Mouse (Mus musculus): ENCODE data around the gene Pex7. TPM values are rescaled to one million over a fixed set of nuclear protein-coding genes. Genes with fewer than 3 reads are reported as not detected.

Pex7 gene
- total and polyA plus RNA-seq, 3 experiments = 15.8 to 22.1 TPM; not detected in 1

GRCm38 (mm10) chr10:19850998-19851691, 56.3 kb downstream of the Pex7 start, which contains the start of gene Slc35d3:
Gene Slc35d3 (minus strand): TSS chr10:19851459.
- TF ChIP-seq ZNF384 (IDR thresholded peaks at IDR 0.05; ENCODE audit: low read depth, low read length) = no peak
- TF ChIP-seq MEF2A (IDR thresholded peaks at IDR 0.05; ENCODE audit: extremely low read depth, insufficient replicate concordance, low read depth, low read length, poor library complexity, severe bottlenecking) = no peak
- no peak for TF ChIP-seq ZC3H11A (IDR thresholded peaks at IDR 0.05; ENCODE audit: low read depth, low read length)
- TF ChIP-seq USF2 (IDR thresholded peaks at IDR 0.05; ENCODE audit: borderline replicate concordance in 1 of 2, insufficient read depth in 1 of 2, low read depth in 1 of 2, low read length in 2 of 2) = no peak
- no peak for TF ChIP-seq RCOR1 (IDR thresholded peaks at IDR 0.05; ENCODE audit: low read depth, low read length)
- TF ChIP-seq ZMIZ1 (IDR thresholded peaks at IDR 0.05; ENCODE audit: low read depth, low read length) = no peak
- no peak for TF ChIP-seq GATA1 (IDR thresholded peaks at IDR 0.05; ENCODE audit: low read depth, low read length)
- TF ChIP-seq EP300 (IDR thresholded peaks at IDR 0.05; ENCODE audit: low read depth in 1 of 2, low read length in 2 of 2) = no peak
- no peak for TF ChIP-seq POLR2A (IDR thresholded peaks at IDR 0.05; ENCODE audit: control insufficient read depth in 1 of 2, insufficient read depth in 1 of 2, low read depth in 1 of 2, low read length in 2 of 2, poor library complexity in 1 of 2)
- no peaks in the 10 kb centered on the region for H3K79me2 ChIP-seq (ENCODE audit: control insufficient read depth, insufficient read depth, low read length, poor library complexity)
- H3K9me3 ChIP-seq (replicated peaks; ENCODE audit: insufficient read depth, low read length) = no peaks in the 10 kb centered on the region
- H3K4me3 ChIP-seq (ENCODE audit: control insufficient read depth in 1 of 2, insufficient read depth in 1 of 2, low read depth in 2 of 2, low read length in 2 of 2) = no peak within 1 kb of the TSS
- no peaks in the 10 kb centered on the region; a peak in 1 of 4 replicates for H3K27me3 ChIP-seq (ENCODE audit: control insufficient read depth in 1 of 2, insufficient read depth in 2 of 2, low read length in 2 of 2)
- no peaks in the 10 kb centered on the region for H3K36me3 ChIP-seq (ENCODE audit: control insufficient read depth in 1 of 2, insufficient read depth in 2 of 2, low read length in 2 of 2)
- no peak within 1 kb of the TSS for H3K27ac ChIP-seq (ENCODE audit: control insufficient read depth, low read depth, low read length)
- no peaks in the 10 kb centered on the region for H3K4me1 ChIP-seq (ENCODE audit: control insufficient read depth in 1 of 2, insufficient read depth in 2 of 2, low read length in 2 of 2)
- no peak within 1 kb of the TSS for H3K9ac ChIP-seq (ENCODE audit: control insufficient read depth, low read depth, low read length, poor library complexity, severe bottlenecking)
- DNase-seq (ENCODE audit: low read depth, low spot score) = no peak

GRCm38 (mm10) chr10:19850544-19850997, 56.9 kb downstream of the Pex7 start:
- H3K4me3 ChIP-seq (ENCODE audit: control insufficient read depth in 1 of 2, insufficient read depth in 1 of 2, low read depth in 2 of 2, low read length in 2 of 2) = no peak overlapping the region
- H3K9me3 ChIP-seq (replicated peaks; ENCODE audit: insufficient read depth, low read length) = no peaks in the 10 kb centered on the region
- H3K27me3 ChIP-seq (ENCODE audit: control insufficient read depth in 1 of 2, insufficient read depth in 2 of 2, low read length in 2 of 2) = no peaks in the 10 kb centered on the region; a peak in 1 of 4 replicates
- H3K27ac ChIP-seq (ENCODE audit: control insufficient read depth, low read depth, low read length) = no peak overlapping the region
- no peaks in the 10 kb centered on the region for H3K36me3 ChIP-seq (ENCODE audit: control insufficient read depth in 1 of 2, insufficient read depth in 2 of 2, low read length in 2 of 2)
- no peak overlapping the region for H3K9ac ChIP-seq (ENCODE audit: control insufficient read depth, low read depth, low read length, poor library complexity, severe bottlenecking)
- H3K79me2 ChIP-seq (ENCODE audit: control insufficient read depth, insufficient read depth, low read length, poor library complexity) = no peaks in the 10 kb centered on the region
- TF ChIP-seq POLR2A (IDR thresholded peaks at IDR 0.05; ENCODE audit: control insufficient read depth in 1 of 2, insufficient read depth in 1 of 2, low read depth in 1 of 2, low read length in 2 of 2, poor library complexity in 1 of 2) = no peak
- no peak for TF ChIP-seq TAL1 (IDR thresholded peaks at IDR 0.05; ENCODE audit: low read length)
- TF ChIP-seq MXI1 (IDR thresholded peaks at IDR 0.05; ENCODE audit: low read depth, low read length) = no peak
- TF ChIP-seq HCFC1 (IDR thresholded peaks at IDR 0.05; ENCODE audit: low read depth, low read length) = no peak
- no peak for TF ChIP-seq POLR2AphosphoS5 (IDR thresholded peaks at IDR 0.05; ENCODE audit: borderline replicate concordance, low read depth, low read length)
- no peak for TF ChIP-seq ZC3H11A (IDR thresholded peaks at IDR 0.05; ENCODE audit: low read depth, low read length)
- TF ChIP-seq MEF2A (IDR thresholded peaks at IDR 0.05; ENCODE audit: extremely low read depth, insufficient replicate concordance, low read depth, low read length, poor library complexity, severe bottlenecking) = no peak
- no peak for TF ChIP-seq TBP (IDR thresholded peaks at IDR 0.05; ENCODE audit: low read depth, low read length)
- TF ChIP-seq RCOR1 (IDR thresholded peaks at IDR 0.05; ENCODE audit: low read depth, low read length) = no peak
- no peak for TF ChIP-seq MAZ (IDR thresholded peaks at IDR 0.05; ENCODE audit: low read depth, low read length)
- TF ChIP-seq POLR2AphosphoS2 (IDR thresholded peaks at IDR 0.05; ENCODE audit: low read length) = no peak
- no peak for TF ChIP-seq NRF1 (IDR thresholded peaks at IDR 0.05; ENCODE audit: insufficient read depth, low read depth, low read length, poor library complexity, severe bottlenecking)
- TF ChIP-seq NELFE (IDR thresholded peaks at IDR 0.05; ENCODE audit: low read depth, low read length) = no peak
- no peak for TF ChIP-seq GABPA (IDR thresholded peaks at IDR 0.05; ENCODE audit: low read depth, low read length)
- TF ChIP-seq BHLHE40 (IDR thresholded peaks at IDR 0.05; ENCODE audit: borderline replicate concordance, low read depth, low read length) = no peak
- TF ChIP-seq JUND (IDR thresholded peaks at IDR 0.05; ENCODE audit: low read depth, low read length) = no peak
- no peak for TF ChIP-seq ZMIZ1 (IDR thresholded peaks at IDR 0.05; ENCODE audit: low read depth, low read length)
- no peak for DNase-seq (ENCODE audit: low read depth, low spot score)
- no peaks in the 10 kb centered on the region for H3K4me1 ChIP-seq (ENCODE audit: control insufficient read depth in 1 of 2, insufficient read depth in 2 of 2, low read length in 2 of 2)
